Mouse (Mus musculus) fibroblast of lung, adult 2 months (primary cell): ENCODE measurements around the gene Ttc39d.
A peak's percentile ranks its signal among the peaks of the same experiment; 100 is the strongest.
"Not testable (repeated sequence)": the region's sequence is repeated elsewhere in the genome, so short reads cannot be mapped to it uniquely, and the experiment has no call there.

Experiments used
- DNase-seq: peaks from one replicate; pipeline ENCODE4 v3.0.0-alpha.2; 2011; ENCODE audit warnings: low read depth

Ttc39d gene

GRCm38 (mm10) chr17:80199160-80199778 lies 8.0 kb upstream of the Ttc39d start:
- DNase-seq, result no peak

GRCm38 (mm10) chr17:80205657-80206056 lies 1.6 kb upstream of the Ttc39d start:
- DNase-seq, result no peak

GRCm38 (mm10) chr17:80206301-80206670 lies 974 bp upstream of the Ttc39d start:
- no peak for DNase-seq

GRCm38 (mm10) chr17:80213998-80214397 lies 6.7 kb downstream of the Ttc39d start:
- not testable (repeated sequence) for DNase-seq

- DNase-seq, result no peak
Observed at GRCm38 (mm10) chr17:80220131-80220530, 12.9 kb downstream of the Ttc39d start.

- no peak for DNase-seq
Observed at GRCm38 (mm10) chr17:80221202-80221601, 13.9 kb downstream of the Ttc39d start.

GRCm38 (mm10) chr17:80221890-80222628 lies 14.8 kb downstream of the Ttc39d start:
- no peak for DNase-seq

GRCm38 (mm10) chr17:80223829-80224228 lies 16.6 kb downstream of the Ttc39d start:
- no peak for DNase-seq

GRCm38 (mm10) chr17:80224326-80225116 lies 17.3 kb downstream of the Ttc39d start, which contains the start of gene Gemin6:
Gene Gemin6, plus strand, starts transcription at chr17:80224441.
- DNase-seq, result peak; percentile 68

- DNase-seq, result not testable (repeated sequence)
Observed at GRCm38 (mm10) chr17:80225142-80225541, 17.9 kb downstream of the Ttc39d start.

GRCm38 (mm10) chr17:80229396-80229795 lies 22.1 kb downstream of the Ttc39d start:
- no peak for DNase-seq

GRCm38 (mm10) chr17:80233844-80234243 lies 26.6 kb downstream of the Ttc39d start:
- no peak for DNase-seq

- no peak for DNase-seq
Observed at GRCm38 (mm10) chr17:80234376-80234775, 27.1 kb downstream of the Ttc39d start.

GRCm38 (mm10) chr17:80235477-80235876 lies 28.2 kb downstream of the Ttc39d start:
- no peak for DNase-seq

- DNase-seq, result no peak
Observed at GRCm38 (mm10) chr17:80236805-80237204, 29.5 kb downstream of the Ttc39d start.

- DNase-seq, result no peak
Observed at GRCm38 (mm10) chr17:80237475-80237874, 30.2 kb downstream of the Ttc39d start.

GRCm38 (mm10) chr17:80241594-80241993 lies 34.3 kb downstream of the Ttc39d start:
- no peak for DNase-seq

- DNase-seq, result no peak
Observed at GRCm38 (mm10) chr17:80243116-80243515, 35.9 kb downstream of the Ttc39d start.

GRCm38 (mm10) chr17:80252757-80253525 lies 45.7 kb downstream of the Ttc39d start:
- no peak for DNase-seq

GRCm38 (mm10) chr17:80254421-80254820 lies 47.2 kb downstream of the Ttc39d start:
- DNase-seq, result no peak

- DNase-seq, result peak; percentile 6
Observed at GRCm38 (mm10) chr17:80255208-80255607, 47.9 kb downstream of the Ttc39d start.

GRCm38 (mm10) chr17:80267065-80267464 lies 59.8 kb downstream of the Ttc39d start:
- DNase-seq, result no peak
